Mouse (Mus musculus) c-Kit-positive CD71-positive TER-119-positive erythroid progenitor cells, embryonic 14.5 days (primary cell): ENCODE measurements around the gene Igf2bp1.
"Not testable (repeated sequence)": the region's sequence is repeated elsewhere in the genome, so short reads cannot be mapped to it uniquely, and the experiment has no call there.

Source experiments
- DNase-seq: peaks from one replicate; pipeline ENCODE4 v3.0.0-alpha.2; 2013; ENCODE audit warnings: low spot score

The Igf2bp1 gene

DNA sequence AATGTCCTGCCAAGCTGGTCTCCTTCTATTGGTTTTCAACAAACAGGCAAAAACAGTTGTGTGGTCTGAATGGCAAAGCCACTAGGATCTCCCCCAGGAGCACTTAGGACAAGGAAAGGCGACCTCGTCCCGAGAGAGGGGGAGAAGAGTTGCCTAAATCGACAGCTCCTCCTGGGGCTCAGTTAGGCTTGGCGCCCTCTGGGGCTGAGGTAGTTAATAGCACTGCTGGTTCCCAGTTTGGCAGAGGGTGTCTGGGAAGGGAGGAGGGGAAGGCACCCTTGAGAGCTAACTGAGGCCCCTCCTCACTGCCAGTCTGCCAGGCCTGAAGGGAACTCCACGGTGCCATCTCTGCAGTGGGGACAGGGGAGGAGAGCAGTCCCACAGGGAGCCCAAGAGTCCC lies 46.6 kb downstream of the Igf2bp1 start:
- DNase-seq, result no peak

DNA sequence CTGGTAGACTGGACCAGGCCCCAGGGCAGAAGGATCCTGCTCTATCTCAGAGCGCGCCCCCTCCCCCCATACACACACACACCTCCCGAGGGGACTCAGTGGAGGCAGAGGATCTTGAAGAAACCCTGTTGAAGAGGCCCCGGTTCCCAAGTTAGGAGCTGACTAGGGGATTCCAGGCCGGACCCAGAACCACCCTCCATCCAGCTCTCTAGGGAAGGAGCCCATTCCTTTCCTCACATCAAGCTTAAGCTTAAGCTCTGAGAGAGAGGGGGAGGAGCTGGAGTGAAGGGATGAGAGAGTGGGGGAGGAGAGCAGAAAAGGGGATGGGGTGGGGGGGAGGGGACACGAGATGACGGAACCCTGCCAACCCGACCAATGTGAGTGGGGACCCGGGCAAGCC lies 47.5 kb downstream of the Igf2bp1 start:
- no peak for DNase-seq

DNA sequence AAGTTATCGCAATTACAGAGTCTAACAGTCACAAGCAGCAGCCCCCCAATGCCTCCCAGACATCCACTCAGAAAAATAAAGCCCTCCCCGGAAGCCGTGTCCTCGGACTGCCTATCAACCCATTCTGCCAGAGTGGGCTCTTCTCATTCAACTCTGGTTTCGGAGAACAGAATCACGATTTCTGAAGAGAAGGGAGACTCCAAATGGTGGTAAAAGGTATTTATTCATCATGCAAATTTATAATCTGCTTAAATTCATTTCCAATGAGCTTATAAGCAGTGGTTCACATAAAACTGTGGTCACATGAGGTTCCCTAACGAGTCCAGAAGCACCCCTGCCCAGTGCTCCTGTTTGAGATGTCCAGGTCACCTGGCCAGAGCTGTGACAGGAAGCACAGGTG lies 48.3 kb downstream of the Igf2bp1 start:
- no peak for DNase-seq

DNA sequence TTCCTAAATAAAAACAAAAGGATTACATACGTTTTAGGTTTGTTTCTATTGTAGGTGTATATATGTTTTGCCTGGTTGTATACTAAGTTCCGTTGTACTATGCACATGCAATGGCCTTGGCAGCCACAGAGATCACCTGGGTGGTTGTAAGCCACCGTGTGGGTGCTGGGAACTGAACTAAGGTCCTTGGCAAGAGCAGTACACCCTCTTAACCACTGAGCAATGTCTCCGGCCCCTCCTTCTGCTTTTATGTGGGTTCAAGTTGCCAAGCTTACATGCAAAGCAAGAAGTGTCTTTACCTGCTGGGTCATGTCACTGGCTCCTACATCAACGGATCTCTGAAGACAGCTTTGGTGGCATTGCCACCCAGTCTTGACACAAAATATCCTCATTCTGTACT lies 52.4 kb downstream of the Igf2bp1 start:
- no peak for DNase-seq

DNA sequence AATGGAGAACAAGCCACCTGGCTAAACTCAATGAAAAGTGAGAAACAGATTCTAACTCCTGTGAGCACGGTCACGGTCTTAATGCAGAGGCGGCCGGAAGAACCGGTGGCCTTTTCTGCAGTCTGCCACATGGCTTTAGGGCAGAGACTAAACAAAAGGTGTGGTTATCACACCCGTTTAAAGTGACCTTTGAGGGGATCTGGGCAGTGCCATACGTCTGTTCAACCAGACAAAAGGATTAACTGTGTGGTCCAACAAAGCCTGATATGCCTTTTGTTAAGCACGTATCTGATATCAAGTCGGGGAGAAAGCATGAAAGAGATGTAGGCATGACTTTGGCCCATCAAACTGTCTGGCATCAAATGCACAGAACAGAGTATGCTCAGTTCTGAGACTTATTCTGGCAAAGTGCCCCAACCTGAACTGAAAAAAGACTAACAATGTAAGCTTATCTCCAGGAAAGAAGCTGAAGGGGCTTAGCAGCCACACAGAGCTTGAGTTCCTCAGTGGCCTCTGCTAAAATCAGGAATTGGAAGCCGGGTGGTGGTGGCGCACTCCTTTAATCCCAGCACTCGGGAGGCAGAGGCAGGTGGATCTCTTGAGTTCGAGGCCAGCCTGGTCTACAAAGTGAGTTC lies 59.8 kb downstream of the Igf2bp1 start:
- DNase-seq, result no peak

DNA sequence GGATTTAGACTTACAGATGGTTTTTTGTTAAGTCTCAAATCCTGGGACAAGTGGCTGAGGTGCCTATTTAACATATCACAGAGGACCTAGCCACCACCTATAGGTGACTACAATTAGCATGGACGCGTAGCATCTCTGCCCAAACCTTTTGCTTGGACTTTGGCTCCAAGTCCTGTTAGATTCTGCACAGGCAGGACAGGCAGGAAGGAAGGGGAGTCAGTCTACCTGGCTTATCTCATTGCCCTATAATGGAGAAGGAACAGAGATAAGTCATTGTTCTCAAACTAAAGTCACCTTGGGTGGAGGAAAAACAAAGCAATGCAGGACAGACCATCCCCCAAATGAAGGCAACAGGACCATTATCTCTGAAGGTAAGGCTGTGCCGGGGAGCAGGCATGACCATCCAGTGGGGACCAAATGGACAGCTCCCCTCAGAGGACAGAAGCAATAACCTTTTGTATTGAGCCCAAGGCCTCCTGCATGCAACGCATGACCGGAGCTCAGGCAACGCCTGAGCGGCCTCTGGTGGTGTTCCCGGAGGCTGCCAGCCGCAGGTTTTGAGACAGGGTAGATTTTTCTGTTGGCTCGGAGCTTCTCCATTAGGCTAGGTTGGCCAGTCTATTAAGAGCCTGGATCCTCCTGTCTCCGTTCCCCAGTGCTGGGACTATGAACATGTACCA lies 65.8 kb downstream of the Igf2bp1 start:
- DNase-seq, result no peak

DNA sequence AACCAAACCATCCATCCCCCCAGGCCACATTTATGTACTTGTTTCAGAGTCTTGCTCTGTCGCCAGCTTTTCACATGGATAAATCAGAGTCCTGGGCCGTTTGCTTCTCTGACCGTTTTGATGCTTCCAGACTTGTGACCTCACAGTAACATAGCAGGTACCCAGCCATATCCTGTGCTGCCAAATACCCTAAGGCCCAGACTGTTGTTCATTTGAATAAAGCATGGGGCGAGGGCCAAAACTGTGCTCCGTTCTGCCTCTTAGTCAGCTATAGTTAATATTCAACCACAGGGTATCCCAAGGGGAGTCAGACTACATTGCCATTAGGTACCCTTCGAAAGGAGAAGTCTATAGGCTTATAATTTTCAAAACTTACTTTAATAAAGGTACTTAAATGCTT lies 69.3 kb downstream of the Igf2bp1 start:
- no peak for DNase-seq

DNA sequence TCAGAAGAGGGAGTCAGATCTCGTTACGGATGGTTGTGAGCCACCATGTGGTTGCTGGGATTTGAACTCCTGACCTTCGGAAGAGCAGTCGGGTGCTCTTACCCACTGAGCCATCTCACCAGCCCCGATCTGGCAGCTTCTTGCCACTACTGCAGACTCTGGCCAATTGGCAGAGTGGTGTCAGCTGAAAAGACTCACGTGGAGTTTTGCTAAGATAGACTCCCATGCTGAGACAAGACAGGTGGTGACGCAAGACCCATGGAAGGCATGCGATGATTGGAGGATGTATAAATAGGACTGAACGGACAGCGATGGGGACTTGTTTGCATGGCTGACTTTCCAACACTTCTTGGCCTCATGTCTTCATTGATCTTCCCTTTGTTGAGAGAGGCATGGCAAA lies 73.6 kb downstream of the Igf2bp1 start:
- DNase-seq, result not testable (repeated sequence)

DNA sequence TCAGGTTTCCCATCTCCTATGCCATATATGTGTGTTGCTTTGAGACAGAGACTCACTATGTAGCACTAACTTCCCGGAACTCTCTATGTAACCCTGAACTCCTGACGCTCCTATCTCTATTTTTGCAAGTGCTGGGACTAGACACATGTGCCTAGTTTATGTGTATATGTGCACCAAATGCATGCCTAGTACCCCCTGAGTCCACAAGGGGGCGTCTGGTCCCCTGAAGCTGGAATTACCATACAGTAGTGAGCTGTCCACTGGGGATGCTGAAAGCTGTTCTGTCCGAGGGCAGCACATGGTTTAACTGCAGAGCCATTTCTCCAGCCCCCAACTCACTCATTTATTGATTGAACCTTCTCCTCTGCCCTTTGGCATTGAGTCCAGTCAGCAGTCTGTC lies 79.3 kb downstream of the Igf2bp1 start:
- DNase-seq, result no peak

DNA sequence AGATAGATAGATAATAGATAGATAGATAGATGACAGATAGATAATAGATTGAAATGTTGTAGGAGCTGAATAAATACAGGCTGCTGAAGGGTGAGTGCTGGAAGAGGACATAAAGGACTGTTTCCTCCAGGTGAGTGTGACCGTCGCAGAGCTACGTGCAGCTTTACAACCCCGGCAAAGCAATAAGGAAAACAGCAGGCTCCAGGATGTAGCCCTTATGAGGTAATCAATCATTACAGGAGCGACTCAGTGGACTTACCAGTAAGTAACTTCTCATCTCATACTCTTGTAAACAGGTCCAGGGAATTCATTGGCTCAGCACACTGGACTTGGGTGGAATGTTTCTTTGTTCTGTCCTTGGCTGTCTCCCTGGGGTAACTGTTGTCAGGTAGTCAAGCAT lies 79.8 kb downstream of the Igf2bp1 start:
- DNase-seq, result no peak

DNA sequence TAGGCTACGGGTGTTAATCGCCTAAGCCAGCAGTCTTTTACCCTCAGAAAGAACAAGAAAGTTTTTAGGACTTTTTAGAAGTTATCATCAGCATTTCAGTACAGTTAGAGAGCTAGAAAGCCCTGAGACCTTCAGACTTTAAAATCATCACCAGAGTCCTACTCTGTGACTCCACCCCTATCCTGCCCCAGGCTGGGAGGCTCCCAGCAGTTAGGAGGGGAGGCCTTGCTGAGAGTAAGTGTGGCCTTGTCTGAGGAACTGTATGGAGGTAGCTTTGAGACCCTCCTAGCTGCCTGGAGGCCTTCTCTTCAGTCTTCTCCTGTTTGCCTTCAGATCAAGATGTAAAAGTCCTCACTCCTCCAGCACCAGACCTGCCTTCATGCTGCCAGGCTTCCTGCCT lies 81.5 kb downstream of the Igf2bp1 start:
- DNase-seq, result no peak

DNA sequence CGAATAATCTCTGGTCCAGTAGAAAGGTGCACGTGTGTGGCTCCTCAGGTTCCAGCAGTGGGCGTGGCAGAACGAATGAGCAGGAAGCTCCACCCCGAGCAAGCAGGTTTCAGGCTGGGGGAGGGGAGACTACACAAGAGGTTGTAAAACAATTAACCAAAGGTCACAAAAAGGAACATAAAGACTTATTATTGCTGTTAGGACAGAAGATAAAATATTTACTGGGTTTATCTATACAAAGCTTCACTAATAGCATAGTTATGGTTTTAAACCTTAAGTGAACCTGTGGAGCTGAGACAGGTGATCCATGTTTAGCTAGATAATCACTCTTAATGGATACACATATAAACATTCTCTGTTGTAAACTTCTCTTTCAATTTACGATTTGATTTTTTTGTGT lies 82.3 kb downstream of the Igf2bp1 start:
- DNase-seq, result not testable (repeated sequence)

DNA sequence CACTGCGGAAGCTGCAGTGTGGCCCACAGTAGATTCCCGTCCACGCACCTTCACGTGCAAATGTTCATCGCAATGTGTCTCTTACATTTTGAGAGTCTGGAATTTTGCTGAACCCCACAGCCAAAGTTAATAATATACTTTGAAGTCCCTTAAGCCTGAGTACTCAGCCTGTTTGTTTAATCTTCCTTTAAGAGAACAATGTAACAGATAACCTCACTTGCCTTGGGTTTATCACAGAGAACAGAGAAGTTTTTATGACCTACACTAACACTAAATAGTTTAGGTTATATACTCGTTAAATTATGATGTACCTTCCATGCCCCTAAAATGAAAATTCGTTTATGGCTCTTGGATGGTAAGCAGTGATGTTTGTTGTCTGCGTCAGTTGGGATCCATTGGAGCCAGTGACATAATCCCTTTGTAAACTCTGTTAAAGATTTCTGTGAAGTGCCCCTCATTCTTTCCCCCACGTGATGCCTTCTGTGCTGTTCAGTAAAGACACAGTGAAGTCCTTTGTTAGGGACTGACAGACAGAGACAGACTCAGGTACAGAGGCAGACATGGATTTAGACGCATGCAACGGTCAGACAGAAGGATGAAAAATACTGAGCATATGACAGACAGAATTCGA lies 83.6 kb downstream of the Igf2bp1 start:
- no peak for DNase-seq

DNA sequence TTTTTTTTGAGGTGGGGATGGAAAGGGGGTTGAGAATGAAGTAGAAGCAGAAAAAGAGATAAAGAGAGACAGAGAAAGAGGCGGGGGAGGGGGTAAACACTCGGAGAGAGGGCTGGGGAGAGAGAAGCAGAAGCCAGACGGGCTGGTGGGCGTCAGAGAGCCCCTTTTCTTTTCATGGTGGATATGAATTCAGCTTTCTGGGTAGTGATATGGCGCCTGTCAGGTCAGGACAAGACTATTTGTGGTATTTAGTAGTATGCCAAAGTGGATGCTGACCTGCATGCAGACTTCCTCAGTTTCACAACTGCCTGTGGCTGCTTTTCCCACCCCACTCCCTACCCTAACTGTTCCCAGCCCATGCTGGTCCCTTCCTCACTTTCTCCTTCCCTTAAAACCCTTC lies 89.3 kb downstream of the Igf2bp1 start:
- DNase-seq, result no peak

DNA sequence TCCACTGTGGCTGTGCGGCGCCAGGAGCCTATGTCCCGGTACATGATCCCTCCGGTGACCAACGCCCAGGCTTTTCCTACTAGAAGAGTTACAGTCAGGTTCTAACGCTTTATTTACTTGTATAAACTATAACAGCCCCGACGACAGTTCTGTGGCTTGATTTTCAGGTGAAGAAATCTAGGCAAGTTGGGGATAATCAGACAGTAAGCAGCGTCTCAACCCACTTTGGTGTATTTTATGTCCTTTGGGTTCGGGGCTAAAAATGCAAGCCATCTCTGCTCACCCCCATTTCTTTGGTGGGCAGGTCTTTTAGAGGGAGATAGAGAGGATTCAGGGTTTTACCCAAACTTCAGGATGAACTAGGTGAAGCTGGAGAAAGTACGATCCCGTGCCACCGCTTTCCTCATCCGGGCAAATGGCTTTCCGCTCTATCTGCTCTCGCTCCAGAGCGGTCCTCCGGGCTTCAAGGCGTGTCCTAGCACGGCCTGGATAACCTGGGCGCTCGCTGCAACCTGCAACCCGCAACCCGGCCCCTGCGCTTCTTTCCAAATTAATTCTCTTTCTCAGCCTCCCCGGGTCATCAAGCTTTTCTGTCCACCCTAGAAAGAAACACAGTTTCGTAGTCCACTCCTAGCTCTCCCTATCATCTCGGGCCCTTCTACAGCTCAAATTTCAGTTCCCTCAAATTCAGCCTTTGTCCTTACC lies 90.6 kb downstream of the Igf2bp1 start:
- DNase-seq, result no peak

DNA sequence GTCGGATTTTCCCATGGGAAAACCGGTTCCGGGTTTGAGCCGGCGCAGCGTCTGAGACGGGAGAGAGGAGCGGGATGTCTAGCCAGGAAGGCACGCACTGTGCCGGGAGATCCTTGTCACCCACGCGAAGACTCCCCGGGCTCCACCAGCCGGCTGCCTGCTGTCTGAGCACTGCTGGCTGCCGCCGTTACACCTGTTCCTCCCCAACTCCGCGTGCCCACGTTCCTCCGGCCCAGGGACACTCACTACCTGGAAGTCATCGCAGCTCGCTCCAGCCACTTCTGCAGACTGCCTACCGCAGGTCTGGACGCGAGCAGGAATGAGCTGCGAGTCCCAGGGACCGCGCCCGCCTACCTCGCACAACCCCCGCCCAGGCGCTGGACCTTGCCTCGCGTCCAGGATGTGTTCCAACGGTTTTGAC lies 91.2 kb downstream of the Igf2bp1 start, which contains the start of gene B4galnt2:
Gene B4galnt2, minus strand, starts transcription at position 321 of the 421 bp plus-strand sequence.
- no peak for DNase-seq

DNA sequence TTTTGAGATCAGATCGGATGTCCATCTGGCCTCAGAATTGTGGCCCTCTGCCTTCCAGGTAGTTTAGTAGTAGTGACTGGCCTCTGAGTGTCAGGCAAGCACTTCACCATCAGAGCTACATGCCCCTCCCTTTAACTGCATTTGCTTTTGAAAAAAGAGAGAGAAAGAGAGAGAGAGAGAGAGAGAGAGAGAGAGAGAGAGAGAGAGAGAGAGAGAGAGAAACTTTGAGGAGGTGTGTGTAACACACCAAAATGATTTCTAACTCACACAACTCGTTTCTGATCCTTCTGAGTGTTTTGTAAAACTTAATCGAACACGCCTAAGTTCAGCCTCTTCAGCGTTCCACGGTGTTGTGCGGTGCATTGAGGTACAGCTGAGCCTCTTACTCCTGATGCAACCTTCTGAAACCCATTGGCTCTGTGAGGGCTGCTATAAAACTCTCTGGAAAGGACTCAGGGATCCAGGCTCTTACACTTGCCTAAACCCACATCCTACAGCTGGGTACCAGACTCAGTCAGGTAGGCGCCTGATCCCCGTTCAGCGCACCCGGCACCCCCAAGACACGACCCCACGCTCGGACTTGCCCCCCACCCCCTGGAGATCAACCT lies 91.7 kb downstream of the Igf2bp1 start:
- no peak for DNase-seq

DNA sequence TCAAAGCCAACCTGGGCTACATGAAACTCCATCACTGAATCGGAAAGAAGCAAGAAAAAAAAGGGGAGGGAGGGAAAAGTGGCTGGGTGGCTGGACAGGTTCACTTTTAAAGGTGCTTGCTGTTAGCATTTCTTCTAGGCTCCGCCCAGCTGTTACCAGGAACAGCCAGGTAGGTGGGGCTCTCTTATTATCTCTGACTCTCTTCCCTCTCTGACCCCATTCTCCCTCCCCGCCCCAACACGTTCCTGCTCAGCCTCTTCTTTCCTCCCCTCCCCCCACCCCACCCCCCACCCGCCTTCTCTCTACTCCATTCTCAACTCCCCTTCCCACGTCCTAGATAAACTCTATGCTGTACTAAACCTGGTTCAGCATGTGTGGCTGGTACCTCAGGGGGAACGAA lies 94.2 kb downstream of the Igf2bp1 start:
- DNase-seq, result peak; percentile 19

DNA sequence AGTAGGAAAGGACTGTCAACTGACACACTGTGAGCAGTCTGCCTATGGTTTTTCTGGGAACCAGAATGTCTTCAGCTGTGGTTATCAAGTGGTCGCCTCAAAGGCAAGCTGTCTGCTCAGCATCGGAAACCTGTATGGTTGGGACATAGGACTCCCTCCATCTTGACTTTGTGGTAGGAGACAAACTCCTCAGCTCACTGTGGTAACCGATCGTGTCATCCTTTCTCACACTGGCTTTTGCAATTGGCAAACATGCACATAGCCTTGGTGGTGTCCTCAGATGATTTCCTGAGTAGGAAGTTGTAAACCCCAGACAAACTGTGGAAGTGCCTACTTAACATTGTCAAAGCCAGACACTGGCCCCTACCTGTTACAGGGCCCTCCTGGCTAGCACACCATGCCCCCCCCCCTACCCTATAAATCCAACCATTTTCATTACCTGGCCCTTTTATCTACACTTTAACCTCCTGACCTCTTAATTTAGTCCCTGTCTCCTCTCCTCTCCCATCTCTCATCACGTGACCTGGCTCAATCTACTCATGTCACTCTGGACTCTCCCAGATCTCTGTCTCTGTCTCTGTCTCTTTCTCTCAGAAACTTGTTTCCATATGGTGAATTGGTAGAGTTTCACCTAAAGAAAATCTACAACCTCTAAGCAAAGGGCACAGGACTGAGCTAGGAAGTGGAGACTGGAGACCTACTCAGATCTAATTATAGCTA lies 97.8 kb downstream of the Igf2bp1 start:
- no peak for DNase-seq
